Mouse (Mus musculus) neural tube, embryonic 11.5 days (tissue): ENCODE measurements around the gene Catip. TPM values are rescaled to one million over a fixed set of nuclear protein-coding genes. Genes with fewer than 3 reads are reported as not detected.
"Not testable (repeated sequence)": the region's sequence is repeated elsewhere in the genome, so short reads cannot be mapped to it uniquely, and the experiment has no call there.

Experiments used
- ATAC-seq: fragments of 200-750 bp; cut with Nextera tagmentation; 2 replicates; pipeline ENCODE4 v1.8.0; 2017; ENCODE audit warnings: moderate number of reproducible peaks, mild to moderate bottlenecking, moderate TSS enrichment, moderate library complexity; ENCODE audit not compliant: insufficient read depth, low FRiP score, low TSS enrichment
- DNase-seq: peaks from one replicate; pipeline ENCODE4 v3.0.0-alpha.2; 2015; ENCODE audit warnings: low spot score
- H3K27ac ChIP-seq: fragments of 300-500 bp; sonication (generic); 2 replicates; pipeline ENCODE4 v1.5.1; 2014; ENCODE audit warnings: low read depth, mild to moderate bottlenecking, low read length
- H3K27me3 ChIP-seq: fragments of 300-500 bp; sonication (generic); 2 replicates; pipeline ENCODE4 v1.6.1; 2014; ENCODE audit warnings: mild to moderate bottlenecking, low read length, mixed read lengths; ENCODE audit not compliant: control insufficient read depth, insufficient read depth
- H3K36me3 ChIP-seq: fragments of 300-500 bp; sonication (generic); 2 replicates; pipeline ENCODE4 v1.6.1; 2014; ENCODE audit warnings: mild to moderate bottlenecking, low read length, moderate library complexity, mixed read lengths; ENCODE audit not compliant: control insufficient read depth, insufficient read depth
- H3K4me1 ChIP-seq: fragments of 300-500 bp; sonication (generic); 2 replicates; pipeline ENCODE4 v1.6.1; 2014; ENCODE audit warnings: low read length, mixed read lengths; ENCODE audit not compliant: control insufficient read depth, insufficient read depth
- H3K4me2 ChIP-seq: fragments of 300-500 bp; sonication (generic); 2 replicates; pipeline ENCODE4 v1.6.1; 2014; ENCODE audit warnings: low read depth, mild to moderate bottlenecking, moderate library complexity
- H3K4me3 ChIP-seq: fragments of 300-500 bp; sonication (generic); 2 replicates; pipeline ENCODE4 v1.5.1; 2014; ENCODE audit warnings: low read depth, low read length
- H3K9ac ChIP-seq: fragments of 300-500 bp; sonication (generic); 2 replicates; pipeline ENCODE4 v1.6.1; 2014; ENCODE audit warnings: mild to moderate bottlenecking, low read length
- H3K9me3 ChIP-seq: fragments of 300-500 bp; sonication (generic); 2 replicates; pipeline ENCODE4 v1.6.1; 2016; ENCODE audit warnings: low read length; ENCODE audit not compliant: control insufficient read depth
- WGBS: fragments of 180-500 bp; shearing (Covaris S2); extraction: QIAGEN DNeasy Blood & Tissue Kit; methylation state at CpG from one replicate; pipeline ENCODE4 v1.1.7; 2014; 5-methylcytosine and 5-hydroxymethylcytosine counted together
- polyA plus RNA-seq: library from polyadenylated mRNA; unstranded; fragments of >200 nt; fragmentation: Nextera tagmentation; extraction: Ambion mirVana; gene quantifications from 2 replicates; pipeline ENCODE4 v1.2.1, GENCODE M21; 2014

The Catip gene
- polyA plus RNA-seq = 0.20 and 0.26 TPM in 2 replicates

DNA sequence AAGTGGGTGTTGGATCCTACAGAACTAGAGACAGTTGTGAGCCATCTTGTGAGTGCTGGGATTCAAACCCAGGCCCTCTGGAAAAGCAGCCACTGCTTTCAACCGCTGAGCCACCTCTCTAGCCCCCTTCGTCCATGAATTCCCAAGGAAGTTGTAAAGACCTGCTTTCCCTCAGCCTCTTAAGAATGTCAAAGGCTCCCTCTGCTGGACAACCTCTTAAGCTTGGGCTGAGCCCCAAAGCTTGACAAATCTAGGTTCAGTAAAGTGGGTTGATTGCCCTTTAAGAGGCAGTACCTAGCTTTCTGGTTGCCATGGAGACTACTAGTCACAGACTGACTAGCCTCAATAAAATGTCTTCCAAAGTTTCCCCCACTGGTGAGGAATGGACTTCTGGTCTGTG is at the start of gene Catip:
Gene Catip, plus strand, starts transcription at position 297 of the 400 bp plus-strand sequence.
- Histone ChIP-seq H3K4me2 (no peak within 1 kb of the TSS), H3K27me3 (no peaks in the 10 kb centered on the region), H3K9me3 (no peaks in the 10 kb centered on the region), H3K9ac (no peak within 1 kb of the TSS), H3K36me3 (no peaks in the 10 kb centered on the region), H3K4me1 (no peaks in the 10 kb centered on the region), H3K27ac (no peak within 1 kb of the TSS), H3K4me3 (no peak within 1 kb of the TSS)
- ATAC-seq (peak; percentile 68), DNase-seq (peak; percentile 79)
- WGBS = 3% methylated on average over 2 of the region's 2 CpGs

DNA sequence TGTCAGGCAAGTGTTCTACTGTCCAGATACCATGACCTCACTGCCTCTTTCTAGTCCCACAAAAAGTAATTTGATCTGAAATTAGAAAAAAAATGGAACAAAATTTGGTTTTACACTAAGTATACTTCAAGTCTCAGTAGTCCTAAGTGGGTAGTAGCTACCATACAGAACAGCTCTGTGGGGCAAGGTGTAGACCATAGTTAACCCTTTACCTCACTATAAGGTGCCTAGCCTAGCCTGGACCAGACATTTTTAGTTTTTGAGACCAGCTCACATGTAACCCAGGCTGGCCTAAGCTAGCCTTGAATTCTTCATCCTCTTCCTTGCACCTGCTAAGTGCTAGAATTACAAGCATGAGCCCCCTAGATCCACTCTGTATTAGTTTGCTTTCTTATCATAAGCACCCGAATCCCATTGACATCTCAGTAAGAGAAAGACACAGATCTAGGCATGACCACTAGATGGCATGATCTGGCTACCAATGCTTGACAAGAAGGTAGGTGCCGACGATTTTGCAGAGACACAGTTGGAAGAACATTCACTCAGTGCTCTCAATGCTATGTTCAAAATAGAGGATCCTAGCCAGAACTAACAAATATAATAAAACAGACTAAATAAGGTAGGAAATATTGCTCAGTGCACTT is 48.7 kb upstream of the Catip start:
- no peak overlapping the region for H3K27ac ChIP-seq
- 10% methylated on average over 3 of the region's 3 CpGs for WGBS
- H3K9ac ChIP-seq = no peak overlapping the region
- no peaks in the 10 kb centered on the region for H3K36me3 ChIP-seq
- H3K27me3 ChIP-seq = no peaks in the 10 kb centered on the region
- no peaks in the 10 kb centered on the region for H3K9me3 ChIP-seq
- DNase-seq (peak; percentile 43), ATAC-seq (no peak)
- H3K4me3 ChIP-seq = no peak overlapping the region
- H3K4me2 ChIP-seq = no peak overlapping the region
- no peaks in the 10 kb centered on the region for H3K4me1 ChIP-seq

GRCm38 (mm10) chr1:74314796-74315195 is 47.1 kb upstream of the Catip start:
- H3K27me3 ChIP-seq = no peaks in the 10 kb centered on the region
- H3K27ac ChIP-seq = no peak overlapping the region
- ATAC-seq = no peak
- no peak overlapping the region for H3K4me2 ChIP-seq
- WGBS = 89% methylated on average over 3 of the region's 3 CpGs
- H3K9me3 ChIP-seq = no peaks in the 10 kb centered on the region
- H3K36me3 ChIP-seq = no peaks in the 10 kb centered on the region
- no peak for DNase-seq
- no peak overlapping the region for H3K9ac ChIP-seq
- no peaks in the 10 kb centered on the region for H3K4me1 ChIP-seq
- H3K4me3 ChIP-seq = no peak overlapping the region

- no peak overlapping the region for H3K4me3 ChIP-seq
- H3K27ac ChIP-seq = no peak overlapping the region
- no peaks in the 10 kb centered on the region for H3K36me3 ChIP-seq
- no peak for ATAC-seq
- 77% methylated on average over 4 of the region's 4 CpGs for WGBS
- no peaks in the 10 kb centered on the region for H3K4me1 ChIP-seq
- H3K27me3 ChIP-seq = no peaks in the 10 kb centered on the region
- no peaks in the 10 kb centered on the region for H3K9me3 ChIP-seq
- H3K4me2 ChIP-seq = no peak overlapping the region
- no peak for DNase-seq
- H3K9ac ChIP-seq = no peak overlapping the region
Observed at GRCm38 (mm10) chr1:74316114-74316827, 45.6 kb upstream of the Catip start.

DNA sequence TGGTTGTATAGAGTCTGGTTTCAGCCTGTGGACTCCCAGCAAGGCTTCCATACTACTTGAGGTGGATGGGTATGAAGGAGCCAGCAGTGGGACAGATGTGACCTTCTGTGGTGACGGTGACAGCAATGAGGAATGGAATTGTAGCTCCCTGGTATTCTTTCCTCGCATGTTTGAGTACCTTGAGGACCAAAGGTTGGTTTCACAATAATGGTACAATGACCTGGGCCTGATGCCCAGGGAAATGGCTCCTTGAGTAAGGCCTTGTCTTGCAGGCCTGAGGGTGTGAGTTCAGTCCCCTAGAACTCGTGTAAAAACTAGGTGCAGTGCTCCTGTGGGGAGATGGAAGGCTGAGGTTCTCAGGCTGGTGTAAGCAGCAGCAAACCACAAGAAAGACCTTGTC is 43.2 kb upstream of the Catip start:
- Histone ChIP-seq H3K36me3 (no peaks in the 10 kb centered on the region), H3K27ac (no peak overlapping the region), H3K9me3 (no peaks in the 10 kb centered on the region), H3K4me1 (no peaks in the 10 kb centered on the region), H3K27me3 (no peaks in the 10 kb centered on the region), H3K4me2 (no peak overlapping the region), H3K9ac (no peak overlapping the region), H3K4me3 (no peak overlapping the region)
- DNase-seq (no peak), ATAC-seq (no peak)
- 86% methylated on average over 3 of the region's 3 CpGs for WGBS

GRCm38 (mm10) chr1:74321396-74321795 is 40.5 kb upstream of the Catip start:
- DNase-seq (no peak), ATAC-seq (no peak)
- no peaks in the 10 kb centered on the region for H3K27me3 ChIP-seq
- no peak overlapping the region for H3K9ac ChIP-seq
- no peak overlapping the region for H3K4me2 ChIP-seq
- 88% methylated on average over 3 of the region's 3 CpGs for WGBS
- H3K36me3 ChIP-seq = no peaks in the 10 kb centered on the region
- H3K9me3 ChIP-seq = no peaks in the 10 kb centered on the region
- no peaks in the 10 kb centered on the region for H3K4me1 ChIP-seq
- no peak overlapping the region for H3K4me3 ChIP-seq
- H3K27ac ChIP-seq = no peak overlapping the region

GRCm38 (mm10) chr1:74326916-74327315 is 35.0 kb upstream of the Catip start:
- not testable (repeated sequence) for H3K36me3 ChIP-seq, H3K9ac ChIP-seq, H3K4me2 ChIP-seq, H3K27ac ChIP-seq, H3K4me1 ChIP-seq, DNase-seq, H3K9me3 ChIP-seq, H3K27me3 ChIP-seq, H3K4me3 ChIP-seq, ATAC-seq
- 83% methylated on average over 2 of the region's 2 CpGs for WGBS

GRCm38 (mm10) chr1:74329899-74330431 is 31.9 kb upstream of the Catip start:
- Histone ChIP-seq H3K4me3 (no peak overlapping the region), H3K9ac (no peak overlapping the region), H3K36me3 (no peaks in the 10 kb centered on the region), H3K27ac (no peak overlapping the region), H3K27me3 (no peaks in the 10 kb centered on the region), H3K9me3 (no peaks in the 10 kb centered on the region), H3K4me1 (peaks cover 7% of the 10 kb centered on the region), H3K4me2 (no peak overlapping the region)
- 89% methylated on average over 7 of the region's 7 CpGs for WGBS
- no peak for DNase-seq
- ATAC-seq = no peak
